Mouse (Mus musculus) lung, adult 2 months (tissue): ENCODE data around the gene Sbp.

ENCODE experiments used
- CTCF ChIP-seq: fragments of 200-500 bp; IDR thresholded peaks from 2 replicates; pipeline ENCODE4 v1.5.1; 2011; ENCODE audit warnings: mild to moderate bottlenecking, low read length, control low read depth; ENCODE audit not compliant: insufficient read depth
- POLR2A ChIP-seq: fragments of 200-500 bp; IDR thresholded peaks from 2 replicates; pipeline ENCODE4 v1.6.1; 2011; ENCODE audit warnings: low read depth, mild to moderate bottlenecking, control low read depth, low read length, borderline replicate concordance; ENCODE audit errors: extremely low read depth

GRCm38 (mm10) chr17:23966658-23967401, 25.4 kb downstream of the Sbp start:
- TF ChIP-seq CTCF (no peak), POLR2A (no peak)
